ENCODE assay signal across 22 mouse cellular contexts in the genomic region with DNA sequence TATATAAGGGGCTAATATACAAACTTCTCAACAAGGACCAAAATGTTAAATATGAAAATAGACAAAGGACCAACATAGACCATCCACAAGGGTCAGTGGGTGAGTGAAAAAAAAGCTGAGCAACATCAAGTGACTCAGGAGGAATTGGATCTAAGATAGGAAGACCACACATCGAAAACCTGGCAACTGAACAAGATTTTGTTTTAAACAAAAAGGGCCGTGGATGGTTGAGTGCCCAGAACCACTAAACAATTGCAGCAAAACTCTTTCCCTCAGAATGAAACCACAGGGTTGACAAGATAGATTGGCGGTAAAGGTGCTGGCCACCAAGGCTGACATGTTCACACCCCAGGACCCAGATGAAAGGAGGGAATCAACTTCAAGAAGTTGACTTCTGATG.
DNase-seq lines count a peak whose midpoint lies in the region; TF ChIP-seq lines count a peak whose summit lies in the region.
"Had no signal": no experiment of that assay in that cellular context is flagged by ENCODE, and none has a peak within 500 bp of the region (broad histone marks: within the 10 kb centered on the region; RNA-seq: fewer than 3 reads in every experiment).

No protein-coding gene starts in this region.

- 46% methylated on average over 3 of the region's 3 CpGs for WGBS in lung, adult 2 months

- DNase-seq in 3134 (ENCODE audit: extremely low read depth, insufficient read length, low spot score) (peak; percentile 20), 3T3-L1 (ENCODE audit: low read depth, low spot score) (peak; percentile 80)
- peak; percentile 32 for DNase-seq in CD4-positive helper T cell, adult 2 months (ENCODE audit: low read depth, low spot score)
- DNase-seq in T-cell, adult 2 months (ENCODE audit: low spot score), result peak; percentile 6
- DNase-seq in adrenal gland, adult 2 months, result no peak
- DNase-seq in lung, postnatal 36 days, result no peak
- no peak for DNase-seq in kidney, postnatal 10 days
- no peak for DNase-seq in lung, adult 2 months
- DNase-seq: adrenal gland, postnatal 14 days; cerebellum, adult 11 months; cerebellum, adult 2 months; cerebellum, adult 9-11 months; cerebellum, postnatal 25 days; gastrocnemius, postnatal 25 days; heart, adult 2 months had no signal

- TF ChIP-seq POLR2A in lung, adult 2 months (IDR thresholded peaks at IDR 0.05; ENCODE audit: borderline replicate concordance, extremely low read depth, low read depth, low read length), result no peak

- no peak overlapping the region for H3K4me3 ChIP-seq in lung, adult 2 months (replicated peaks; ENCODE audit: extremely low read depth, low read depth, low read length)
- H3K4me3 ChIP-seq: embryonic facial prominence, embryonic 10.5 days; embryonic facial prominence, embryonic 13.5 days; erythroblast, embryonic 14.5 days; forebrain, embryonic 12.5 days; forebrain, embryonic 15.5 days; heart, adult 2 months; hindbrain, embryonic 12.5 days; hindbrain, embryonic 15.5 days had no signal

- peaks cover 11% of the 10 kb centered on the region for H3K4me1 ChIP-seq in lung, adult 2 months (ENCODE audit: control insufficient read depth, insufficient read depth, low read length)
- H3K4me1 ChIP-seq: forebrain, embryonic 15.5 days had no signal

- TF ChIP-seq CTCF in lung, adult 2 months (IDR thresholded peaks at IDR 0.05; ENCODE audit: insufficient read depth, low read length), result no peak

Comparison
In these comparisons a context has a peak if more than half of its experiments do, and no peak if none do; other contexts are left out.
1. DNase-seq: peak in 3134 (single experiment), 3T3-L1 (single experiment), CD4-positive helper T cell, adult 2 months (single experiment) and T-cell, adult 2 months (single experiment); none in adrenal gland, adult 2 months (single experiment), lung, postnatal 36 days (single experiment), kidney, postnatal 10 days (single experiment) and lung, adult 2 months (single experiment).